Mouse (Mus musculus) CH12.LX (cell line): ENCODE measurements at regions not wholly inside any gene's neighbourhood (a gene's known extent, or its start where the extent isn't known, plus 50 kb on each side); places are given as distances from the start of the nearest gene placed in this dataset.

Experiments used
- DNase-seq: peaks from one replicate; pipeline ENCODE4 v3.0.0-alpha.2; 2013; ENCODE audit errors: extremely low read depth
- H3K27ac ChIP-seq: 2 replicates; pipeline ENCODE4 v1.5.1; 2012; ENCODE audit warnings: low read depth, mild to moderate bottlenecking, control low read depth, moderate library complexity; ENCODE audit not compliant: insufficient read depth
- H3K27me3 ChIP-seq: replicated peaks from 2 replicates; pipeline ENCODE3; 2012; ENCODE audit warnings: inconsistent platforms
- H3K36me3 ChIP-seq, 2 experiments: replicated peaks in 1 of 2; 2 replicates each; pipeline versions ENCODE3 to v1.6.1; 2012; ENCODE audit warnings: inconsistent platforms in 1 of 2, low read length in 1 of 2, mild to moderate bottlenecking in 1 of 2, mixed read lengths in 1 of 2, moderate library complexity in 1 of 2; ENCODE audit not compliant: control insufficient read depth in 1 of 2, insufficient read depth in 1 of 2
- H3K4me1 ChIP-seq, 2 experiments: 2 replicates each; pipeline ENCODE4 v1.6.1; 2012; ENCODE audit warnings: inconsistent platforms in 1 of 2, moderate library complexity in 1 of 2; ENCODE audit not compliant: insufficient read depth in 2 of 2, control insufficient read depth in 1 of 2
- H3K4me2 ChIP-seq: 2 replicates; pipeline ENCODE4 v1.6.1; 2012; ENCODE audit warnings: low read depth, mild to moderate bottlenecking, control low read depth; ENCODE audit not compliant: poor library complexity, insufficient read depth, severe bottlenecking
- H3K4me3 ChIP-seq, 3 experiments: fragments of 150-350 bp in 1 of 3; sonication (generic) in 1 of 3; replicated peaks in 1 of 3; 2 replicates each; pipeline versions ENCODE3 to v1.5.1; 2011 to 2012; ENCODE audit warnings: low read depth in 2 of 3, low read length in 2 of 3, mild to moderate bottlenecking in 2 of 3, moderate library complexity in 2 of 3, control low read depth in 1 of 3, improper control_type of control experiment in 1 of 3, inconsistent platforms in 1 of 3, mixed read lengths in 1 of 3; ENCODE audit not compliant: poor library complexity in 1 of 3
- H3K79me2 ChIP-seq: replicated peaks from 2 replicates; pipeline ENCODE4 v1.6.1; 2012; ENCODE audit warnings: mild to moderate bottlenecking, moderate library complexity; ENCODE audit not compliant: control insufficient read depth, poor library complexity, insufficient read depth, severe bottlenecking; ENCODE audit errors: extremely low read depth
- H3K9ac ChIP-seq: 2 replicates; pipeline ENCODE4 v1.6.1; 2012; ENCODE audit warnings: low read depth, mild to moderate bottlenecking, control low read depth, moderate library complexity; ENCODE audit not compliant: insufficient read depth
- H3K9me3 ChIP-seq: replicated peaks from 2 replicates; pipeline ENCODE3; 2012; ENCODE audit warnings: low read length, inconsistent platforms, mixed read lengths
- CTCF ChIP-seq, 2 experiments: IDR thresholded peaks in 1 of 2; conservative IDR thresholded peaks in 1 of 2; 2 replicates each; pipeline ENCODE4 v1.5.1; 2011 to 2012; ENCODE audit warnings: low read depth in 2 of 2, low read length in 2 of 2, improper control_type of control experiment in 1 of 2, inconsistent platforms in 1 of 2, mild to moderate bottlenecking in 1 of 2, moderate library complexity in 1 of 2
- EP300 ChIP-seq: IDR thresholded peaks from 2 replicates; pipeline ENCODE4 v1.6.1; 2011; ENCODE audit warnings: low read length, improper control_type of control experiment
- IRF4 ChIP-seq: IDR thresholded peaks from 2 replicates; pipeline ENCODE4 v1.6.1; 2014; ENCODE audit warnings: low read depth, mild to moderate bottlenecking, inconsistent platforms, low read length, improper control_type of control experiment
- JUN ChIP-seq: IDR thresholded peaks from 2 replicates; pipeline ENCODE4 v1.6.1; 2011; ENCODE audit warnings: low read depth, mild to moderate bottlenecking, low read length, improper control_type of control experiment, moderate library complexity; ENCODE audit not compliant: insufficient read depth
- JUND ChIP-seq: conservative IDR thresholded peaks from 2 replicates; pipeline ENCODE4 v1.6.1; 2011; ENCODE audit warnings: low read depth, low read length, improper control_type of control experiment
- KAT2A ChIP-seq: IDR thresholded peaks from 2 replicates; pipeline ENCODE4 v1.6.1; 2012; ENCODE audit warnings: low read length, improper control_type of control experiment, inconsistent platforms; ENCODE audit not compliant: insufficient replicate concordance
- MAFK ChIP-seq: IDR thresholded peaks from 2 replicates; pipeline ENCODE4 v1.6.1; 2011; ENCODE audit warnings: low read length, improper control_type of control experiment; ENCODE audit not compliant: insufficient replicate concordance
- MAX ChIP-seq: IDR thresholded peaks from 2 replicates; pipeline ENCODE4 v1.6.1; 2011; ENCODE audit warnings: low read length, improper control_type of control experiment
- MEF2A ChIP-seq: IDR thresholded peaks from 2 replicates; pipeline ENCODE4 v1.6.1; 2014; ENCODE audit warnings: low read depth, mild to moderate bottlenecking, inconsistent platforms, low read length, improper control_type of control experiment, borderline replicate concordance
- MXI1 ChIP-seq: IDR thresholded peaks from 2 replicates; pipeline ENCODE4 v1.6.1; 2011; ENCODE audit warnings: mild to moderate bottlenecking, low read depth, low read length, improper control_type of control experiment
- POLR2A ChIP-seq: IDR thresholded peaks from 2 replicates; pipeline ENCODE4 v1.6.1; 2011; ENCODE audit warnings: low read depth, mild to moderate bottlenecking, improper control_type of control experiment, low read length
- POLR2AphosphoS2 ChIP-seq: IDR thresholded peaks from 2 replicates; pipeline ENCODE4 v1.6.1; 2011; ENCODE audit warnings: low read depth, low read length, improper control_type of control experiment
- TCF12 ChIP-seq: IDR thresholded peaks from 2 replicates; pipeline ENCODE4 v1.6.1; 2014; ENCODE audit warnings: low read depth, mild to moderate bottlenecking, inconsistent platforms, low read length, improper control_type of control experiment
- UBTF ChIP-seq: IDR thresholded peaks from 2 replicates; pipeline ENCODE4 v1.6.1; 2012; ENCODE audit warnings: low read depth, mild to moderate bottlenecking, inconsistent platforms, low read length, improper control_type of control experiment, moderate library complexity
- USF2 ChIP-seq: conservative IDR thresholded peaks from 2 replicates; pipeline ENCODE4 v1.6.1; 2011; ENCODE audit warnings: low read depth, low read length, improper control_type of control experiment
- ZNF384 ChIP-seq: IDR thresholded peaks from 2 replicates; pipeline ENCODE4 v1.6.1; 2012; ENCODE audit warnings: low read depth, low read length, improper control_type of control experiment, inconsistent platforms
- dilution Hi-C: fragments of 300-500 bp; cut with MboI; formaldehyde crosslinking; loops from 2 replicates; pipeline ENCODE4 v1.14.3; 2020; ENCODE audit warnings: low sequenced_read_pairs; ENCODE audit not compliant: extremely low pct_unique_long_range_greater_than_20kb, extremely low pct_ligation_motif_present
- in situ Hi-C: fragments of 300-500 bp; cut with MboI; formaldehyde crosslinking; loops from 3 replicates; pipeline ENCODE4 v1.14.3; 2019; ENCODE audit warnings: low sequenced_read_pairs, low pct_ligation_motif_present, low pct_unique_long_range_greater_than_20kb, mixed read lengths

DNA sequence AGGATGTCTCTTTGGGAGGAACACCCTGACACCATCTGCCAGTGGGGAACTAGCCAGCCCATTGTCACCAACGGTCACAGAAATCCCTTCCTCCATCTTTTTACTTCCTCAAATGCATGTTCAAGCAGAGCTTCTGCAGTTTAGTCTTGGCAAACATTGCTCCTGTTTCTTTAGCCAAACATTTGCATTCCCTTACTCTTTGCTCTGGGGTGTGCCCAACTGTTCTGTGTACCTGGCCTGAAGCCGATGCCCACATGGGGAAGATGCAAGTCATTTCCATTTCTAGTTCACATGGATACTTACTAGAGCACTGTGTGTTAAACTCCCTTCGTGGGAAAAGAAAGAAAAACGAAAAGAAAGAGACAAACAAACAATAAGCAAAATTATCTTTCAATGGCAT, 386.7 kb upstream of the Btbd3 start:
- Histone ChIP-seq H3K79me2 (no peaks in the 10 kb centered on the region), H3K27me3 (no peaks in the 10 kb centered on the region), H3K36me3 (no peaks in the 10 kb centered on the region), H3K4me3 (no peak overlapping the region), H3K9ac (no peak overlapping the region), H3K4me2 (no peak overlapping the region), H3K4me1 (no peaks in the 10 kb centered on the region), H3K9me3 (peaks cover 50% of the 10 kb centered on the region), H3K27ac (no peak overlapping the region)
- DNase-seq, result no peak
- dilution Hi-C loops (no loop called here), in situ Hi-C loops (no loop called here)
- TF ChIP-seq MAFK, result no peak
- no peak for TF ChIP-seq MXI1
- TF ChIP-seq KAT2A, result no peak
- no peak for TF ChIP-seq IRF4
- no peak for TF ChIP-seq EP300
- TF ChIP-seq POLR2A, result no peak
- TF ChIP-seq USF2, result no peak
- no peak for TF ChIP-seq POLR2AphosphoS2
- TF ChIP-seq ZNF384, result no peak
- no peak for TF ChIP-seq CTCF (conservative IDR thresholded peaks at IDR 0.05 in 1 of 2, IDR thresholded peaks at IDR 0.05 in 1 of 2; ENCODE audit: low read depth in 2 of 2, low read length in 2 of 2)
- no peak for TF ChIP-seq MAX
- TF ChIP-seq TCF12, result no peak

DNA sequence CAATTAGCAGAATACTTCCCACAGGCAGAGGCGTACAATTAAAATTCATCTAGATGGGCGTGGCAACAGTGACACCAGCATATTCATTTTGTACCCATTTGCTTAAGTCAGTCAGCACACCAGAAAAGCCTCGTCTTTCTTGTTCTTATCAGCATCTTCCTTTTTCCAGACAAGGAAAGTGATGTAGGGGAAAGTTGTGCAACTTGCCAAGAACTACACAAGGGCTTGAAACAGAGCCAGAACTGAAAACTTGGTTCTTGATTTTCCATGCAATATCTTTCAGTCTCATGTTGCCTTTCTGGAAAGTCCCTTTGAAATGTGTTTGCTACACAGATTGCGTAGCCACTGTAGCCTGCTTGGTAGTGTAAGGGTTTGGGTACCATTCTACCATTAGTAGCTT, 401.9 kb upstream of the Btbd3 start:
- H3K4me1 ChIP-seq, result no peaks in the 10 kb centered on the region
- in situ Hi-C loops, result no loop called here
- H3K36me3 ChIP-seq, result no peaks in the 10 kb centered on the region
- no peak overlapping the region for H3K27ac ChIP-seq
- H3K9me3 ChIP-seq, result peaks cover 29% of the 10 kb centered on the region
- no peak overlapping the region for H3K4me2 ChIP-seq
- dilution Hi-C loops, result no loop called here
- H3K4me3 ChIP-seq, result no peak overlapping the region
- no peaks in the 10 kb centered on the region for H3K79me2 ChIP-seq
- no peaks in the 10 kb centered on the region for H3K27me3 ChIP-seq
- no peak for DNase-seq
- H3K9ac ChIP-seq, result no peak overlapping the region
- TF ChIP-seq MEF2A (no peak), POLR2AphosphoS2 (no peak), JUN (no peak), JUND (no peak), UBTF (no peak)
